Mouse (Mus musculus): ENCODE data around the gene Igbp1. TPM values are rescaled to one million over a fixed set of nuclear protein-coding genes. Genes with fewer than 3 reads are reported as not detected.

The Igbp1 gene
- polyA plus RNA-seq, 1 experiment from 2014 or later: 25.4 TPM

- no peak for ATAC-seq (ENCODE audit: extremely low read depth, insufficient number of reproducible peaks, low FRiP score, low TSS enrichment)
Measured at GRCm38 (mm10) chrX:100516683-100517082, 22.6 kb downstream of the Igbp1 start.

GRCm38 (mm10) chrX:100517626-100518025 is 23.5 kb downstream of the Igbp1 start:
- H3K4me1 ChIP-seq: no peaks in the 10 kb centered on the region
- peaks cover 15% of the 10 kb centered on the region; the same call in 1 of the 2 replicates for H3K36me3 ChIP-seq
- H3K4me2 ChIP-seq: no peak overlapping the region
- peaks cover 3% of the 10 kb centered on the region; the same call in 1 of the 2 replicates for H3K27me3 ChIP-seq (replicated peaks)
- ATAC-seq (ENCODE audit: extremely low read depth, insufficient number of reproducible peaks, low FRiP score, low TSS enrichment): no peak
- H3K9ac ChIP-seq: no peak overlapping the region
- WGBS: 91% methylated on average over 6 of the region's 6 CpGs
- no peak overlapping the region for H3K27ac ChIP-seq (replicated peaks)
- H3K4me3 ChIP-seq: no peak overlapping the region
- H3K9me3 ChIP-seq: no peaks in the 10 kb centered on the region

More at GRCm38 (mm10) chrX:100516683-100517082, 22.6 kb downstream of the Igbp1 start:
- no peak overlapping the region for H3K27ac ChIP-seq (replicated peaks)
- H3K9me3 ChIP-seq: no peaks in the 10 kb centered on the region
- no peak overlapping the region for H3K9ac ChIP-seq
- H3K4me3 ChIP-seq: no peak overlapping the region
- peaks cover 3% of the 10 kb centered on the region; the same call in 1 of the 2 replicates for H3K27me3 ChIP-seq (replicated peaks)
- H3K36me3 ChIP-seq: peaks cover 15% of the 10 kb centered on the region; the same call in 1 of the 2 replicates
- no peaks in the 10 kb centered on the region for H3K4me1 ChIP-seq
- 70% methylated on average over 3 of the region's 3 CpGs for WGBS
- no peak overlapping the region for H3K4me2 ChIP-seq

GRCm38 (mm10) chrX:100518532-100518931 is 24.4 kb downstream of the Igbp1 start:
- no peak for ATAC-seq (ENCODE audit: extremely low read depth, insufficient number of reproducible peaks, low FRiP score, low TSS enrichment)
- Histone ChIP-seq H3K4me3 (no peak overlapping the region), H3K27me3 (replicated peaks) (peaks cover 8% of the 10 kb centered on the region; the same call in 1 of the 2 replicates), H3K9me3 (no peaks in the 10 kb centered on the region), H3K4me1 (no peaks in the 10 kb centered on the region), H3K4me2 (no peak overlapping the region), H3K9ac (no peak overlapping the region), H3K36me3 (peaks cover 15% of the 10 kb centered on the region; the same call in 1 of the 2 replicates), H3K27ac (replicated peaks) (no peak overlapping the region)
- WGBS: 83% methylated on average over 2 of the region's 2 CpGs

- peaks cover 15% of the 10 kb centered on the region for H3K27me3 ChIP-seq (replicated peaks)
- H3K9ac ChIP-seq: no peak within 1 kb of the TSS
- 83% methylated on average over 4 of the region's 4 CpGs for WGBS
- H3K9me3 ChIP-seq: no peaks in the 10 kb centered on the region
- no peaks in the 10 kb centered on the region for H3K36me3 ChIP-seq
- no peak within 1 kb of the TSS for H3K4me3 ChIP-seq
- H3K4me1 ChIP-seq: no peaks in the 10 kb centered on the region
- no peak for ATAC-seq (ENCODE audit: extremely low read depth, insufficient number of reproducible peaks, low FRiP score, low TSS enrichment)
- no peak within 1 kb of the TSS for H3K27ac ChIP-seq (replicated peaks)
- H3K4me2 ChIP-seq: no peak within 1 kb of the TSS
Measured at GRCm38 (mm10) chrX:100524471-100524870, 30.4 kb downstream of the Igbp1 start, which contains the start of gene Dgat2l6. TSS of gene Dgat2l6 (plus strand) at chrX:100524838.

- H3K4me2 ChIP-seq: no peak overlapping the region
- no peaks in the 10 kb centered on the region; the same call in 1 of the 2 replicates for H3K27me3 ChIP-seq (replicated peaks)
- WGBS: 64% methylated on average over 3 of the region's 3 CpGs
- no peaks in the 10 kb centered on the region for H3K9me3 ChIP-seq
- H3K4me3 ChIP-seq: no peak overlapping the region
- ATAC-seq (ENCODE audit: extremely low read depth, insufficient number of reproducible peaks, low FRiP score, low TSS enrichment): no peak
- no peak overlapping the region for H3K27ac ChIP-seq (replicated peaks)
- no peak overlapping the region for H3K9ac ChIP-seq
- H3K4me1 ChIP-seq: no peaks in the 10 kb centered on the region
- no peaks in the 10 kb centered on the region for H3K36me3 ChIP-seq
Measured at GRCm38 (mm10) chrX:100556026-100556425, 61.9 kb downstream of the Igbp1 start.

- no peak overlapping the region for H3K4me3 ChIP-seq
- ATAC-seq (ENCODE audit: extremely low read depth, insufficient number of reproducible peaks, low FRiP score, low TSS enrichment): no peak
- no peak overlapping the region for H3K27ac ChIP-seq (replicated peaks)
- WGBS: 80% methylated on average over 3 of the region's 3 CpGs
- no peaks in the 10 kb centered on the region for H3K9me3 ChIP-seq
- H3K9ac ChIP-seq: no peak overlapping the region
- H3K27me3 ChIP-seq (replicated peaks): peaks cover 5% of the 10 kb centered on the region; the same call in 1 of the 2 replicates
- H3K4me1 ChIP-seq: no peaks in the 10 kb centered on the region
- no peak overlapping the region for H3K4me2 ChIP-seq
- H3K36me3 ChIP-seq: no peaks in the 10 kb centered on the region
Measured at GRCm38 (mm10) chrX:100565696-100566095, 71.6 kb downstream of the Igbp1 start.

Other genes starting within 250 kb of the Igbp1 start
- not detected in 2 replicates for gene Otud6a, start 65.3 kb upstream of the Igbp1 start, polyA plus RNA-seq (2015; fragmentation: Nextera tagmentation; extraction: Ambion mirVana)
- gene Awat2, start 51.6 kb upstream of the Igbp1 start, polyA plus RNA-seq (2015; fragmentation: Nextera tagmentation; extraction: Ambion mirVana): not detected in 2 replicates
- not detected in 2 replicates for gene Dgat2l6, start 30.5 kb downstream of the Igbp1 start, polyA plus RNA-seq (2015; fragmentation: Nextera tagmentation; extraction: Ambion mirVana)
- gene Awat1, start 78.0 kb downstream of the Igbp1 start, polyA plus RNA-seq (2015; fragmentation: Nextera tagmentation; extraction: Ambion mirVana): not detected in 2 replicates
- not detected in 2 replicates for gene P2ry4, start 100.6 kb downstream of the Igbp1 start, polyA plus RNA-seq (2015; fragmentation: Nextera tagmentation; extraction: Ambion mirVana)
- 0.70 and 2.0 TPM in 2 replicates for gene Arr3, start 111.2 kb downstream of the Igbp1 start, polyA plus RNA-seq (2015; fragmentation: Nextera tagmentation; extraction: Ambion mirVana)
- 21.1 and 22.0 TPM in 2 replicates for gene Kif4, start 131.4 kb downstream of the Igbp1 start, polyA plus RNA-seq (2015; fragmentation: Nextera tagmentation; extraction: Ambion mirVana)
- 88.2 and 103 TPM in 2 replicates for gene Pdzd11, start 132.3 kb downstream of the Igbp1 start, polyA plus RNA-seq (2015; fragmentation: Nextera tagmentation; extraction: Ambion mirVana)
- 0.71 and 1.5 TPM in 2 replicates for gene Gdpd2, start 235.6 kb downstream of the Igbp1 start, polyA plus RNA-seq (2015; fragmentation: Nextera tagmentation; extraction: Ambion mirVana)

Data from heart, embryonic 13.5 days (tissue).